Mouse (Mus musculus): ENCODE results near the gene Churc1. TPM values are rescaled to one million over a fixed set of nuclear protein-coding genes. Genes with fewer than 3 reads are reported as not detected.
"Not testable (repeated sequence)": the region's sequence is repeated elsewhere in the genome, so short reads cannot be mapped to it uniquely, and the experiment has no call there.

The Churc1 gene
- polyA plus RNA-seq, 1 experiment from 2014 or later, result 91.3 TPM

DNA sequence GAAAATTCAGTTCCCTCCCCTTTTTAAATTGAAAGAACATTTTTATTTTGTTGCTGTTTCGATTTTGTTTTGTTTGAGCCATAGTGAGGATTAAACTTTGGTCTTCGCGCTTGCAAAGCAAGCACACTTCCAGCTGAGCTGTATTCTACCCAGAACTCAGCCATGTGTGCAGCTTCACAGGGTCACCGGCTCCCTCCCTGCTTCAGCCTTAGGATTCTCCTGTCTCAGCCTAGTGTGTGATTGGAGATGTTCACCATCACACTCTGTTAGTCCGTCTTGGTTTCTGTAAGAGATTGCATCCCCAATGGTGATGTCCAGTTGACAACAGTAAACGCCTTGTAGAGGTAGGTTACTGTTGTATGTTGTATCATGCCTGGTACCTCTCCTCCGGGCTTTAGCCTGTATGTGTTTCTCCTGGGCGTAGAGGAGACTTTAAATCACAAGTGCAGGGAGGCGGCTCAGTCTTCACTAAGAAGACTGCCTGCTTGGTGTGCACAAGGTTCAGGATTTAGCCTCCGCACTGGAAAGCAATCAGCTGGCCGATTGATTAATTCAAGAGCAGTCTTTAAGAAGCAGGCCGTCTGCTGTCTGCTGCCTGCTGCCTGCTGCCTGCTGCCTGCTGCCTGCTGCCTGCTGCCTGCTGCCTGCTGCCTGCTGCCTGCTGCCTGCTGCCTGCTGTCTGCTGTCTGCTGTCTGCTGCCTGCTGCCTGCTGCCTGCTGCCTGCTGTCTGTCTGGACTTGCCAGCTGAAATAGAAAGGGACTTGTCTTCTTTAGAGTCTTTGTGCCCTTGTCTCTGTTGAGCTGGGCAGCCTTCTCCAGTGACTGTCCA lies 15.5 kb downstream of the Churc1 start:
- no peaks in the 10 kb centered on the region for H3K36me3 ChIP-seq (ENCODE audit: control insufficient read depth, insufficient read depth, low read length)
- DNase-seq (ENCODE audit: low spot score) (no peak), ATAC-seq (replicated peaks; ENCODE audit: low FRiP score) (no peak)
- no peak overlapping the region for H3K27ac ChIP-seq (ENCODE audit: low read depth, low read length)
- no peaks in the 10 kb centered on the region for H3K27me3 ChIP-seq (ENCODE audit: control insufficient read depth, insufficient read depth, low read length)
- no peak overlapping the region for H3K4me3 ChIP-seq (ENCODE audit: low read depth, low read length)
- H3K9me3 ChIP-seq (ENCODE audit: control insufficient read depth, low read length), result no peaks in the 10 kb centered on the region
- no peaks in the 10 kb centered on the region for H3K4me1 ChIP-seq (replicated peaks; ENCODE audit: control insufficient read depth, insufficient read depth, low read length)
- no peak overlapping the region for H3K9ac ChIP-seq (ENCODE audit: low read length)
- WGBS, result 75% methylated on average over 12 of the region's 12 CpGs
- H3K4me2 ChIP-seq (ENCODE audit: low read depth, low read length, severe bottlenecking), result no peak overlapping the region

DNA sequence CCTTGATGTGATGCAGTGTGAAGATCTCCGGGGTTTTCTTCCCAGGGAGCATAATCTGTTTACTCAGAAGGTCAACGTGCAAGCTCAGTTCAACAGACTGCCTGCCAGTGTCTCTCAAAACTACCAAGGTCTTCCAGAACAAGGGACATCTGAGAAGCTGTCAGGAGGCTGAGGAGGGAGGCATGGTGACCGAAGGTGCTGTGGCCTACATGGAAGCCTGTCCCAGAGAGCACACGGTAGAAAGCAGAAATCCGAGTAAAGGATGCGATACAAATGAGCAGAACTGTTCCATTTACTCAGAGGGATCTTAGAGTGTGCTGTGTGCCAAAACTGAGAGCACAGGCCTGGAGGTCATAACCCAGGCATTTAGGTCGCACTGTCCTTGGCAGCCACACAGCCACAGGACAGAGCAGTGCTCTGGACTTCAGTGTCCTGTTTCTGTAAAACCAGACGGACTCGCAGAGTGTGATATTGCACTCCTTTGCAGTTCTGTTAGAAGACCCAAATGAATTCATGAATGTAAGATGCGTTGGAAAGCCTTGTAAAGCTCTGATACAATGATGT lies 18.8 kb downstream of the Churc1 start:
- no peak for DNase-seq (ENCODE audit: low spot score)
- WGBS, result 78% methylated on average over 10 of the region's 10 CpGs
- H3K4me3 ChIP-seq (ENCODE audit: low read depth, low read length), result no peak overlapping the region
- H3K27me3 ChIP-seq (ENCODE audit: control insufficient read depth, insufficient read depth, low read length), result no peaks in the 10 kb centered on the region
- no peaks in the 10 kb centered on the region for H3K9me3 ChIP-seq (ENCODE audit: control insufficient read depth, low read length)
- no peaks in the 10 kb centered on the region for H3K4me1 ChIP-seq (replicated peaks; ENCODE audit: control insufficient read depth, insufficient read depth, low read length)
- no peak for ATAC-seq (replicated peaks; ENCODE audit: low FRiP score)
- no peaks in the 10 kb centered on the region for H3K36me3 ChIP-seq (ENCODE audit: control insufficient read depth, insufficient read depth, low read length)
- no peak overlapping the region for H3K27ac ChIP-seq (ENCODE audit: low read depth, low read length)
- H3K4me2 ChIP-seq (ENCODE audit: low read depth, low read length, severe bottlenecking), result no peak overlapping the region
- H3K9ac ChIP-seq (ENCODE audit: low read length), result no peak overlapping the region

DNA sequence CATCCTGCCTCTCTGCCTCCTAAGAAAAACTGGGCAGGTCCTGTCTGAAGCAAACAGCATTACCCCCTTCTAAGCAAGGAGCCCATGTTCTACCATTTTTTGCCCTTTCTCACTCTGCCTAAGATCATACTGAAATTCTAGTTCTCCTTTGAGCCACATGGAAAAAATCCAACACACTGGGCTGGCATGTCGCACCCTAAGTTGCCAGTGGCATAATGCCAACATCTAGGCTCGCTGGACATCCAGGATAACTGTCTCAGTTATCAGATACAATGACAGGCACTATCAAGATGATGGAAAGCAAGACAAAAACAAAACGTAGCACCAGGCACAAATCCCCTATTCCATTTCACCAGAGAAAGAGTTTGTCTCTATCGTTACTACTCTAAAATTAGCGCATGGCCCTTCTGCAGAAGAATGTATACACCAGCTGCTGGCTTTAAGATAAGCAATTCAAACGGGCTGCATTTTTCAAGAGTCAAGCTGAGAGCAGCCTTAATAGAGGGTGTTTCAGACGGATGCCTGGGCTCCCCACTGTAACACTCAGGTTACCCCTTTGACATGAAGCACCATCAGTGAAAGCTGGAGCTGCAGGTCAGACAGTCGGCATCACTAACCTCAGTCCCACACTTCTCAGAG lies 25.2 kb downstream of the Churc1 start:
- H3K36me3 ChIP-seq (ENCODE audit: control insufficient read depth, insufficient read depth, low read length), result no peaks in the 10 kb centered on the region
- ATAC-seq (replicated peaks; ENCODE audit: low FRiP score) (no peak), DNase-seq (ENCODE audit: low spot score) (no peak)
- no peak overlapping the region for H3K9ac ChIP-seq (ENCODE audit: low read length)
- H3K27ac ChIP-seq (ENCODE audit: low read depth, low read length), result no peak overlapping the region
- 69% methylated on average over 8 of the region's 8 CpGs for WGBS
- H3K4me2 ChIP-seq (ENCODE audit: low read depth, low read length, severe bottlenecking), result no peak overlapping the region
- H3K9me3 ChIP-seq (ENCODE audit: control insufficient read depth, low read length), result no peaks in the 10 kb centered on the region
- H3K27me3 ChIP-seq (ENCODE audit: control insufficient read depth, insufficient read depth, low read length), result no peaks in the 10 kb centered on the region
- no peaks in the 10 kb centered on the region for H3K4me1 ChIP-seq (replicated peaks; ENCODE audit: control insufficient read depth, insufficient read depth, low read length)
- H3K4me3 ChIP-seq (ENCODE audit: low read depth, low read length), result no peak overlapping the region

DNA sequence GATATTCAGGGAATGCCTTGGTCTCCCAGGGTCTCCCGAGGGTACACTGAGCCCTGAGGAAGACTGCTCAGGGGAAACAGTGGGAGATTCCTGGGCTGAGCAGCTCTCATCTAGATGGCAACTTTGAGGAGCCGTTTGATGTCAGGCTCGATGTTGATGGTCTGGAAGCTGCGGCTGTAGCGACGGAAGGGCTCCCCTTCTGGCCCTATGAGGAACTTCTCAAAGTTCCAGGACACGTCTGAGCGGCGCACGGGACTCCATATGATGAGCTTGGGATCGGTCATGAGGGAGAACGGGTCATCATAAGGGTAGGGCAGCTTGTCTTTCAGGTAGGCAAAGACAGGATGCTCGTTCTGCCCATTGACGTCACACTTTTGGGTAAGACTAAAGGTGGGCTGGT lies 27.2 kb downstream of the Churc1 start:
- WGBS, result 57% methylated on average over 14 of the region's 14 CpGs
- H3K9me3 ChIP-seq (ENCODE audit: control insufficient read depth, low read length); DNase-seq (ENCODE audit: low spot score); H3K4me1 ChIP-seq (replicated peaks; ENCODE audit: control insufficient read depth, insufficient read depth, low read length); H3K27ac ChIP-seq (ENCODE audit: low read depth, low read length); H3K4me2 ChIP-seq (ENCODE audit: low read depth, low read length, severe bottlenecking); H3K4me3 ChIP-seq (ENCODE audit: low read depth, low read length); H3K36me3 ChIP-seq (ENCODE audit: control insufficient read depth, insufficient read depth, low read length); H3K9ac ChIP-seq (ENCODE audit: low read length); ATAC-seq (replicated peaks; ENCODE audit: low FRiP score); H3K27me3 ChIP-seq (ENCODE audit: control insufficient read depth, insufficient read depth, low read length): not testable (repeated sequence)

GRCm38 (mm10) chr12:76795350-76795749 lies 30.0 kb downstream of the Churc1 start, which contains the start of gene Gpx2:
Gpx2 (minus strand) TSS chr12:76795554.
- Histone ChIP-seq H3K4me2 (ENCODE audit: low read depth, low read length, severe bottlenecking) (no peak within 1 kb of the TSS), H3K4me3 (ENCODE audit: low read depth, low read length) (no peak within 1 kb of the TSS), H3K36me3 (ENCODE audit: control insufficient read depth, insufficient read depth, low read length) (no peaks in the 10 kb centered on the region), H3K27ac (ENCODE audit: low read depth, low read length) (no peak within 1 kb of the TSS), H3K4me1 (replicated peaks; ENCODE audit: control insufficient read depth, insufficient read depth, low read length) (no peaks in the 10 kb centered on the region), H3K9me3 (ENCODE audit: control insufficient read depth, low read length) (no peaks in the 10 kb centered on the region), H3K9ac (ENCODE audit: low read length) (no peak within 1 kb of the TSS), H3K27me3 (ENCODE audit: control insufficient read depth, insufficient read depth, low read length) (no peaks in the 10 kb centered on the region)
- ATAC-seq (replicated peaks; ENCODE audit: low FRiP score) (no peak), DNase-seq (ENCODE audit: low spot score) (no peak)
- WGBS, result 81% methylated on average over 5 of the region's 5 CpGs

DNA sequence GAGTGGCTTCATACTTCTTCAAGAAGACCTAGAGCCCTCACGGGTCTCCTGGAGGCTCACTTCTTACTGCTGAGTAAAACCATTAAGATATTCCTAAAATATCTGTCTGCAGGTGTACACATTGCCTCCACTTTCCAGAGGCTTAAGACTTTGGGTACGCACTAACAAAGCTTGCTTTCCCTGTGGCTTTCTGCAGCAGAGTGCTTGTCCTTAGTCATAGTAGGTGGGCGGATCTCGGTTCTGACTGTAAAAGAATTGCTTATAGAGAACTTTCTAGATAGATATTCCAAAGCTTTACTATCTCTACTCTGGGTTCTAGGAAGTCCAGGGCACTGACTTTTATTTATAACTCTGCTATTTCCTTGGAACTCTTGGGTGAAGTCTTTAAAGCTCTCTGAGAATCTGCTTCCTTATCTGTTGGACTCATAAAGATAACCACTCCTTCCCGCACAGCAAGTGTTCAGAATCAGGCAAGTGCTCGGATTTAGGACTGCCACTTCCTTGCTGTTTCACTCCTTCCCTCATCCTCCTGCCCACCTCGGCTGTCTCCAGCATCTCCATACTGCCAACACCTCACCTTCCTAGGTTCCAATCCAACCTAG lies 31.7 kb downstream of the Churc1 start:
- no peaks in the 10 kb centered on the region for H3K36me3 ChIP-seq (ENCODE audit: control insufficient read depth, insufficient read depth, low read length)
- ATAC-seq (replicated peaks; ENCODE audit: low FRiP score), result no peak
- no peaks in the 10 kb centered on the region for H3K27me3 ChIP-seq (ENCODE audit: control insufficient read depth, insufficient read depth, low read length)
- H3K4me1 ChIP-seq (replicated peaks; ENCODE audit: control insufficient read depth, insufficient read depth, low read length), result no peaks in the 10 kb centered on the region
- DNase-seq (ENCODE audit: low spot score), result no peak
- WGBS, result 86% methylated on average over 7 of the region's 7 CpGs
- no peak overlapping the region for H3K4me2 ChIP-seq (ENCODE audit: low read depth, low read length, severe bottlenecking)
- no peak overlapping the region for H3K9ac ChIP-seq (ENCODE audit: low read length)
- no peak overlapping the region for H3K27ac ChIP-seq (ENCODE audit: low read depth, low read length)
- no peaks in the 10 kb centered on the region for H3K9me3 ChIP-seq (ENCODE audit: control insufficient read depth, low read length)
- no peak overlapping the region for H3K4me3 ChIP-seq (ENCODE audit: low read depth, low read length)

GRCm38 (mm10) chr12:76798008-76798720 lies 32.8 kb downstream of the Churc1 start:
- no peak overlapping the region for H3K4me3 ChIP-seq (ENCODE audit: low read depth, low read length)
- no peak overlapping the region for H3K4me2 ChIP-seq (ENCODE audit: low read depth, low read length, severe bottlenecking)
- WGBS, result 47% methylated on average over 5 of the region's 5 CpGs
- H3K27me3 ChIP-seq (ENCODE audit: control insufficient read depth, insufficient read depth, low read length), result no peaks in the 10 kb centered on the region
- no peaks in the 10 kb centered on the region for H3K4me1 ChIP-seq (replicated peaks; ENCODE audit: control insufficient read depth, insufficient read depth, low read length)
- H3K9ac ChIP-seq (ENCODE audit: low read length), result no peak overlapping the region
- ATAC-seq (replicated peaks; ENCODE audit: low FRiP score), result no peak
- DNase-seq (ENCODE audit: low spot score), result no peak
- H3K9me3 ChIP-seq (ENCODE audit: control insufficient read depth, low read length), result no peaks in the 10 kb centered on the region
- no peaks in the 10 kb centered on the region for H3K36me3 ChIP-seq (ENCODE audit: control insufficient read depth, insufficient read depth, low read length)
- H3K27ac ChIP-seq (ENCODE audit: low read depth, low read length), result no peak overlapping the region

- Histone ChIP-seq H3K9ac (ENCODE audit: low read length) (no peak overlapping the region), H3K4me1 (replicated peaks; ENCODE audit: control insufficient read depth, insufficient read depth, low read length) (no peaks in the 10 kb centered on the region), H3K4me3 (ENCODE audit: low read depth, low read length) (no peak overlapping the region), H3K36me3 (ENCODE audit: control insufficient read depth, insufficient read depth, low read length) (no peaks in the 10 kb centered on the region), H3K9me3 (ENCODE audit: control insufficient read depth, low read length) (no peaks in the 10 kb centered on the region), H3K27ac (ENCODE audit: low read depth, low read length) (no peak overlapping the region), H3K4me2 (ENCODE audit: low read depth, low read length, severe bottlenecking) (no peak overlapping the region), H3K27me3 (ENCODE audit: control insufficient read depth, insufficient read depth, low read length) (no peaks in the 10 kb centered on the region)
- ATAC-seq (replicated peaks; ENCODE audit: low FRiP score), result no peak
- 87% methylated on average over 10 of the region's 10 CpGs for WGBS
- no peak for DNase-seq (ENCODE audit: low spot score)
Measured at GRCm38 (mm10) chr12:76803028-76803427, 37.7 kb downstream of the Churc1 start.
